Mouse (Mus musculus) large intestine, adult 2 months (tissue): ENCODE measurements around the gene Icam4. TPM values are rescaled to one million over a fixed set of nuclear protein-coding genes. Genes with fewer than 3 reads are reported as not detected.
"Not testable (repeated sequence)": the region's sequence is repeated elsewhere in the genome, so short reads cannot be mapped to it uniquely, and the experiment has no call there.

Experiments used
- DNase-seq: peaks from one replicate; pipeline ENCODE4 v3.0.0-alpha.2; 2012; ENCODE audit warnings: low read depth, low spot score
- WGBS: fragments of 180-500 bp; shearing (Covaris S2); methylation state at CpG from one replicate; pipeline ENCODE4 v1.1.7; 2018; 5-methylcytosine and 5-hydroxymethylcytosine counted together
- polyA plus RNA-seq: library from polyadenylated mRNA; depleted of rRNA; stranded (reverse); fragments of >200 nt; gene quantifications from 2 replicates; pipeline ENCODE4 v1.2.3, GENCODE M21; 2012; rRNA removed

Gene Icam4
- polyA plus RNA-seq, result 0.19 and 0.38 TPM in 2 replicates

DNA sequence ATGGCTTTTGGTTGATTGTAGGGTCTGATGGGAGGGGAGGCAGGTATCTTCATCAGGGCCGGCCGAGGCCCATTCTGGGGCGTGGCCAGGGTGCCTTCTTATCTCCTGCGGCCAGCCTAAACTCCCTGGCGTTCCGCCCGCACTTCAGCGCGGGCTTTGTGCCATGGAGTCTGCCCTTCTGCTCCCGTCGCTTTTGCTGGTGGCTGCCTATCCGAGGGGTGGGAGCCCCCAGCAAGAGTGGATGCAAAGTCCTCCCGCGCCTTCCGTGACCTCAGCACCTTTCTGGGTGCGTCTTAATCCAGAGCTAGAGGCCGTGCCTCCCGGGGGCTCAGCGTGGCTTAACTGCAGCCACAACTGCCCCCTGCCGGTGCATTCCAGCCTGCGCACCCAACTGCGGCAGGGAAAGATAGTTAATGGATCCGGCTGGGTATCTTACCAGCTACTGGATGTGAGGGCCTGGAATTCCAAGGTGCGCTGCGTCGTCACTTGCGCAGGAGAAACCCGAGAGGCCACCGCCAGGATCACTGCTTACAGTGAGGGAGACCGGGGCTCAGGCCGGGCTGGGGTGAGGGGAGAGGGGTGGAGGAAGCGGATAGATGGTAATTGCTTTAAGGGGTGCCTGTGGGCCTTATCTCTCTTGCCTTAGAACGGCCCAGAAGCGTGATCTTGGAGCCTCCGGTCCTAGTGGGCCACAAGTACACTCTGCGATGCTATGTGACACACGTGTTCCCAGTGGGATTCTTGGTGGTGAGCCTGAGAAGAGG lies at the start of gene Icam4:
Gene Icam4 (plus strand): TSS at position 83 of the 764 bp plus-strand sequence.
- 2% methylated on average over 37 of the region's 37 CpGs for WGBS
- DNase-seq, result peak; percentile 32

DNA sequence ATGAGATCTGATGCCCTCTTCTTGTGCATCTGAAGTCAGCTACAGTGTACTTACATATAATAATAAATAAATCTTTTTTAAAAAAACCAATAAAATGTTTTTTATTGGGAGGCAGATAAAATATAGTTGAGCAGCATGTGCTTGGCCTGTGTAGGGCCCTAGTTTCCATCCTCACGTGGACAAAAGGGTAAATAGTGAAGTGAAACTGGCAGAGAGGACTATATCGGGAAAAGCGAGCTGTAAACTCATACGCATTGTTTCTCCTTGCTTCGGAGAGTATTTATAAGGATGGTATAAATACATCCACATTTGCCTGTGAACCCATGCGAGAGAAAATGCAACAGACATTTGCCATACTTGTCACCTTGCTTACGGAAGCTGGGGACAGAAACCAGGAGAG lies 49.4 kb upstream of the Icam4 start:
- 77% methylated on average over 7 of the region's 7 CpGs for WGBS
- no peak for DNase-seq

DNA sequence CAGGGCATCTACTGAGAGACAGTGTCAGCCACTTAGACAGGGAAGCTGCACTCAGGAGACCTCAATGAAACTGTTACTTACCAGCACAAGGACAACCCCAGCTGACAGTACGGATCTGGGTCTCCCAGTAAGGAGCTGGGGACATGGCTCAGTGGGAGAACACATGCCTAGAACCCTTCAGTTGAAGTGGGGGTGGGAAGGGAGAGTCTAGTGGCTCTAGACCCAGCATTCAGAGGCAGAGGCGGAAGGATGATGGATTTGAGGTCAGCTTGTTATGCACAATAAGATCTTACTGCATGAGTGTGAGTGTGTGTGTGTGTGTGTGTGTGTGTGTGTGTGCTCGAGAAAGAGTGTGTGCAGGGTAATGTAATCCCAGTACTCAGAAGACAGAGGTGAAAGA lies 47.0 kb upstream of the Icam4 start:
- no peak for DNase-seq
- WGBS, result 83% methylated on average over 3 of the region's 3 CpGs

DNA sequence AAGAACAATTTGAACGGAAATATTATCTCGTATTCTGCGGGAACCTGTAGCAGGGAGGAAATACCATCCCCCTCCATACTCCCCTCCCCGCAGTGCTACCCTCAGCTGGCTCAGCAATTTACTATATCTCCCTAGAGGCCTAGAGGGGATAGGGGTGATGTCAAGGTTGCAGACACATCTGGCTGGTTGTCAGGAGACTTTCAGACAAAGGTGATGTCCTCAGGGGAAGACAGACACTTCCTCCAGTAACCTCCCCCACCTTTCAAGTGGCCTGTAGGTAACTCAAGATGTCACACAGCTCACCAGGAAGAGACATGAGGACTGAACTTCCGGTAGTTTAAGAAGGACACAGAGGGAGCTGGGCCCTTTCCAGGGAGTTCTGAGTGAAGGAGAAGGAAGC lies 46.0 kb upstream of the Icam4 start:
- 47% methylated on average over 5 of the region's 5 CpGs for WGBS
- no peak for DNase-seq

DNA sequence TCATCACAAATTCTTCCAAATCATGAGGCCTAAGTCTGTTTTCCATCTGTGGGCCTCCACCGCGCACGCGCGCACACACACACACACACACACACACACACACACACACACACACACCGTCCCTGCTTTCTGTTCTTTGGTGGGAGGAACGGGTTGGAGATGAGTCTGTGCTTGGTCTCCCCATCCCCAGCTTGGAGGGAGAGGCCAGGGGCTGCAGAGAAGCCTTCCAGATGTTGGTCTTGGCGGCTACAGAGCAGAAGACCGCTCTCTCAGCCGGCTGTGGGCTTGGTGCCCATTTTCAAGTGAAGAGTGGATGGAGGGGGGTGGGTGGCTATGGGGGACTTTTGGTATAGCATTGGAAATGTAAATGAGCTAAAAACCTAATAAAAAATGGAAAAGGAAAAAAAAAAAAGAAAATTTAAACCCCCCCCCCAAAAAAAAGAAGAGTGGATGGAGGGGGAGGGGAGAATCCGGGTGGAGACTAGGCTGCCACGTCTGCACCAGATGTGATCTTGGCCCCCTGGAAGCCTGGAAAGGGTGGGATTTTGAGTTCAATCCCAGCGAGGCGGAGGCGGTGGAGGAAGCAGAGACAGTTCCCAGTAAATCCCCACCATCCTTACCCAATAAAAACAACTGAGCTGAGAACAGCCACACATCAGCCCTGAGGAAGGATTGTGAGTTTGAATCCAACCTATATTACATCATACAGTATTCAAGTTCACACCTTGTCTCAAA lies 42.1 kb upstream of the Icam4 start:
- no peak for DNase-seq
- WGBS, result 67% methylated on average over 15 of the region's 15 CpGs

DNA sequence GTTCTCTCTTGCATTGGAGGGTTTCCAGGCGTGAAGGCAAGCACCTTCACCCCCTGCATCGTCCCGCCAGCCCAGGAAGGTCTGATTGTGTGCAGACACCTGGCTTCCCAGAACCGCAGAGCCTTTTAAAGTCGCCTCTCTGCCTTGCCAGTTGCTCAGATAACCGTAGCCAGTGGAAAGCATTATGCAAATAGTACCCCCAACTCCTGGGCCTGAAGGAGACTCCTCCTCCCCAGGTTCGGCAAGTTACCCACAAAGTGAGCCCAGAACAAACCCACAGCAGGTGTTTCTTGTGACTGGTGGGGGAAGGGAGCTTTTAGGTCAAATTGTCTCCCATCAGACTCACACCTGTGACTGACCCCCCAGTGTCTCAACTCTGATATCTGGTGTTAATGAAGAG lies 41.2 kb upstream of the Icam4 start:
- no peak for DNase-seq
- WGBS, result 35% methylated on average over 7 of the region's 7 CpGs

DNA sequence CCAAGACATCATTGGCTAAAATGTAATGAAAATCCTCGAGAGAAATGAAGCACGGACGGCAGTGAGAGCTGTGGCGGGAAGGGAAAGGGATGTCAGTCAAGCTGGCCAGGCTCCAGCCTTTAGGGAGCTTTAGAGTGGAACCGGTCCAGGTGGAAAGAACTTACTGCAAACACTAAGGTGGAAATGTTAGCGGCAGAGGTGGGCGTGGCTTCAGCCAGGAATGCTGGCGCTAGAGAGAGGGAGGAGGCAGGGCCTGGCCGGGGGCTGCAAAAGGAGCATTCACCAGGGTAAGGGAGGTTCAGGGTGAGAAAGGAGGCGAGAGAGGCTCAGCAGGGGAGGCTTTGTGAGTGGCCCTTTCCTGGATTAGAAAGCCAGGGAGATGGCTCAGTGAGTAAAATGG lies 38.3 kb upstream of the Icam4 start:
- DNase-seq, result no peak

DNA sequence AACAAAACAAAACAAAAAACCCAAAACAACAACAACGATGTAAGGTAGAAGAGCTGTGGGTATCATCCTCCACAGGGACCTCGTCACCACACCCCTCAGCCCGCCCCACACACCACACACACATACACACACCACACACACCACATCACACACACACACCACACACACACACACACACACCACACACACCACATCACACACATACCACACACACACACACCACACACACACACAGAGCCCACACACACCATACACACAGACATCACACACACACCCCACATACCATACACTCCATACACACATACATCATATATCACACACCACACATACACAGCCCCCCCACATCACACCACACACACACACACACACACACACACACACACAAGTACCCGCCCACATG lies 37.6 kb upstream of the Icam4 start:
- no peak for DNase-seq
- WGBS, result 89% methylated on average over 4 of the region's 4 CpGs

More for the DNA sequence above, 38.3 kb upstream of the Icam4 start:
- 13% methylated on average over 10 of the region's 10 CpGs for WGBS

DNA sequence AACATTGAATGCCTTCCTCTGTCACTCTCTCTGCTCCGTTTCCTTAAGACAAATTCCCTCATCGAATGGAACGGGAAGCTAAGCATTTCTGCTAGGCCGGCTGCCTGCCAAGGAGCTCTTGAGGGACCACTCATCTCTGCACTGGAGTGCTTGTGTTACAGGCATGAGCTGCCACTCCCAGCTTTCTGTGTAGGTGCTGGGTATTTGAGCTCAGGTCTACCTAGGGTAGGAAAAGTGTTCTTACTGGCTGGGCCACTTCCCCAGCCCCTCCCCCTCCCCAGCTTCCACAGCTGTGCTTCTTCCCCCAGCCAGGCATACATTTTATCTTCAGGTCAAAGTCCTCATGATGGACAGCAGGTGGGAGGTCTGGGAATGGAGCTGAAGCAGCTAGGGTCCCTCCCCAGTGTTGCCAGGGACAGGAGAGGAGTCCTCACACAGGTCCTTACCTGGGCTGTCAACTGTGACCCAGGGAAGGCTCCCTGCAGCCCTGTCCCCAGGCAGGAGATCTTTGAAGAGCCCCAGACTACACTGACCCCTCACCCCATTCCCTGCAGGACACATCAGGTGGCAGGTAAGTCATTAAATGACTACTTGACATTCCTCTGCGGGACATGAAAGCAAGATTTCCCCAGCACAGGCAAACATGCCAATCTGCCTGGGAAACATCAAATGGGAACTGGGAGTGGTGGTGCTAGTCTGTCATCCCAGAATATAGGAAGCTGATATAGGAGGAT lies 35.8 kb upstream of the Icam4 start:
- DNase-seq, result no peak

DNA sequence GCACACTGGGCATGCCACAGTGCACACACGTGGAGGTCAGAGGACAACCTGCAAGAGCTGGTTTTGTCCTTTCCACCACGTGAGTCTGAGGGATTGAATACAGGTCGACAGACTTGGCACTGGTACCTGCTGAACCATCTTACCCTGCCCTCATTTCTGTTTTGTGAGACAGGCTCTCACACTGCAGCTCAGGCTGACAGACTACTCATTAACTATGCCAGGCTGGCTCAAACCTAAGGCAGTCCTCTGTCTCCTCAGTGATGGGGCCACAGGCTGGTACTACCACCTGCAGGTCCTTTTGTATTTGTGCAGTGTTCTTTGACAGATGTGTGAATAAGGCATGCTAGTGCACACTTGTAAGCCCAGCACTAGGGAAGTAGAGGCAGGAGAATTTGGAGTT lies 34.1 kb upstream of the Icam4 start:
- WGBS, result 78% methylated on average over 3 of the region's 3 CpGs
- DNase-seq, result no peak

More for the DNA sequence above, 35.8 kb upstream of the Icam4 start:
- WGBS, result 47% methylated on average over 5 of the region's 5 CpGs

DNA sequence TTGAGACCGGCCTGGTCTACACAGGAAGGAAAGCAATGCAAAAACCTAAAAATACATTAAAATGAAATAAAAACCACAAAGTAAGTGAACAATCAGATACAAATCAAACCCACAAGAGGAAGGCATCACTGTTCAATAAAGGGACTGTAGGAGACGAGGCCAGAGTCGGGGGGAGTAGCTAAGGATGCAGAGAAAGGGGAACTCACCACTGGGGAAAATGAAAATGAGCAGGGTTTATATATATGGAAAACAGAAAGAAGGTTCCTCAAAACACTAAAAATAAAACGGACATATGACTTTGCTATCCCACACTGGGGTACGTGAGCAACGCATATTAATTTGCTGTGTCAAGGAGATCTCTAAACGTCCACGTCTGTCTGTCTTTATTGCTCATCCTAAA lies 32.1 kb upstream of the Icam4 start:
- no peak for DNase-seq
- 86% methylated on average over 8 of the region's 8 CpGs for WGBS

DNA sequence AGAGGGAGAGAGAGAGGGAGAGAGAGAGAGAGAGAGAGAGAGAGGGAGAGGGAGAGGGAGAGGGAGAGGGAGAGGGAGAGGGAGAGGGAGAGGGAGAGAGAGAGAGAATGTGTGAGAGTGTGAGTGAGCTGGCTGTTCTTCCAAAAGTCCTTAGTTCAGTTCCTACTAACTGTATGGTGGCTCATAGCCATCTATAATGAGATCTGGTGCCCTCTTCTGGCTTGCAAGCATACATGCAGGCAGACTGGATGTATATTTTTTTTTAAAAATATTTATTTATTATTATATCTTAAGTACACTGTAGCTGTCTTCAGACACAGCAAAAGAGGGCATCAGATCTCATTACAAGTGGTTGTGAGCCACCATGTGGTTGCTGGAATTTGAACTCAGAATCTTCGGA lies 30.8 kb upstream of the Icam4 start:
- 73% methylated on average over 1 of the region's 1 CpGs for WGBS
- not testable (repeated sequence) for DNase-seq

DNA sequence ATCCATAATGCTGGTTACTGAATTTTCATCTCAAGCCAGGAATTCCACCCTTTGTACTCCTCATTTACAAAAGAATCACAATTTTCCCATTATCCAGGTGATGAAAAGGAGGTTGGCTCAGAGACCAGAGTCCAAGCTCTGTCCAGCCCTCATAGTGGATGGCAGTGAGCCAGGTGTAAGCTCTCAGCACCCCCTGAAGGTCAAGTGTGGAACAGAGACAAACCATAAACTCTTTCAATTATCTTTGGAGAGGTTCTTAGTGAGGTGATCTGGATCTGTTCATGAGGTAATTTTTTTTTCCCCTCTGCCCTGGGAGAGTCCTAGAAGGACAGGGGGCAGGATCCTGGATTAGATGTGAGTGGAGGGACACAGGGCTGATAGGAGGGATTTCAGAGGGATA lies 28.4 kb upstream of the Icam4 start:
- DNase-seq, result no peak

DNA sequence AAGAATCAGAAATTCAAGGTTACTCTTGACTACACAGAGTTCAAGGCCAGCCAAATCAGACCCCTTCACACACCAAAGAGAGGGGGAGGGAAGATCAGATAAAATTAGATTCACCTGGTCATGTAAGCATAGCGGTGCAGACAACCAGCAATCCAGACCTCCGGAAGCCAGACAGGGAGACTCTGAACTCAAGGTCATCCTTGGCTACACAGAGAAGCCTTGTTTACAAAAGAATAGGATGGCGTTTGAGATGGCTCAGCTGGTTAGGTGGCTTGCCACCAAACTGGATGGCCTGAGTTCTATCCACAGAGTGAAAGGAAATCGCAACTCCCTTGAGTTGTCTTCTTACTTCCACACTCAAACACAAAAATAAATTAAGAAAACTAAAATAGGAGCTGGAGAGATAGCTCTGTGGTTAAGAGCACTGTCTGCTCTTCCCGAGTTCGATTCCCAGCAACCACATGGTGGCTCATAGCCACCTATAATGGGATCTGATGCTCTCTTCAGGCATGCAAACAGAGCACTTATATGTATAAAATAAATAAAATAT lies 27.4 kb upstream of the Icam4 start:
- no peak for DNase-seq
- WGBS, result 44% methylated on average over 6 of the region's 6 CpGs

DNA sequence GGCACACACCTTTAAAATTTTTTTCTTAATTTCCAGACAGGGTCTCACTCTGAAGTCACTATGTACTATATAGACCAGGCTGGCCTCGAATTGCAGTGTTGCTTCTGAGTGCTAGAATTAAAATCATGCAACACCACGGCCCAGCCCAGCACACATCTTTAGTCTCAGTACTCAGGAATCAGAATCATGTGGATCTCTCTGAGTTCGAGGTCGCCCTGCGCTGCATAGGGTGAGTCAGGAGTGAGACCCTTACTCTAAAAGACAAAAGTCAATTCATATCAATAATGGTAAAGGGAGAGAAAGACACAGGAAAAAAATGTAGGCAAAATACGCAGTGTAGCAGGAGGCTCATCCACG lies 26.9 kb upstream of the Icam4 start:
- no peak for DNase-seq
- 10% methylated on average over 7 of the region's 7 CpGs for WGBS

DNA sequence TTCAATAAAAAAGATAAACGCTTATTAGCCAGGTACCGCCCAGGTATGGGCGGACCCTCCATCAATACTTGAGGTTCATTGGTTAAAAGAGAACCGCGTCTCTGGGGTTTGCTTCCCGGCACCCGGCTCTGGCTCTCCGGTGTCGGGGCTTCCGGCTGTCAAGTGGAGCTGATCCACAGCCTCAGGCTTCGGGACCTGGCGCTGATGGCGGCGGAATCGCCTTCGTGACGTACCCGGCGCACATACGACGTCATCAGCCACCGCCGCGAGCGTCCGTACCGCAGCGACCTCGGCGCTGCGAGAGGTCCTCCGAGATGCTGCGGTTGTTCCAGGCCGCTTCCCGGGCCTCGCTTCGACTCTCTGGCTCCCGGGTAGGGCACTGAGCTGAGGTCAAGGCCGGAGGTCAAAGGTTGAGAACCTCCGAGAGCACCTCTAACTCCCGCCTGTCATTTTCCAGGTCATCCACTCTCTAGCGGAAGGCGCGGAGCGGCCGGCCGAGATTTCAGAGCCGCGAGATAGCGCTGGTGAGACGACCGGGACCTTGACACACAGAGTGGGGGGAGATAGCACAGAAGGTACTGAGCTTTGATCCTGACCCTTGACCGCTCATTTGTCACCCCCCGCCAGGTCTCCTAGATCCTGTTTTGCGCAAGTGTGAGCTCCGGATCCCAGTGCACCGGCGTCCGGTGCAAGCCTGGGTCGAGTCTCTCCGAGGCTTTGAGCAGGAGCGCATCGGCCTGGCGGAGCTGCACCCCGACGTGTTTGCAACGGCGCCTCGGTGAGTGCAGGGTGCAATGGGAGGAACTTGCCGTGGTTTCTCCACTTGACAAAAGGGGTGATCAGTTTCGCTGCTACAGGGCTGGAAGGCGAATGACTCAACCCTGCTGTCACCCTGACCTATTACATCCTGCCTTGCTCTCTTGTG lies 26.3 kb upstream of the Icam4 start, which contains the start of gene Mrpl4:
Gene Mrpl4 (plus strand): TSS at position 112 of the 925 bp plus-strand sequence.
- under 1% methylated on average over 72 of the region's 72 CpGs for WGBS
- peak; percentile 44 for DNase-seq

DNA sequence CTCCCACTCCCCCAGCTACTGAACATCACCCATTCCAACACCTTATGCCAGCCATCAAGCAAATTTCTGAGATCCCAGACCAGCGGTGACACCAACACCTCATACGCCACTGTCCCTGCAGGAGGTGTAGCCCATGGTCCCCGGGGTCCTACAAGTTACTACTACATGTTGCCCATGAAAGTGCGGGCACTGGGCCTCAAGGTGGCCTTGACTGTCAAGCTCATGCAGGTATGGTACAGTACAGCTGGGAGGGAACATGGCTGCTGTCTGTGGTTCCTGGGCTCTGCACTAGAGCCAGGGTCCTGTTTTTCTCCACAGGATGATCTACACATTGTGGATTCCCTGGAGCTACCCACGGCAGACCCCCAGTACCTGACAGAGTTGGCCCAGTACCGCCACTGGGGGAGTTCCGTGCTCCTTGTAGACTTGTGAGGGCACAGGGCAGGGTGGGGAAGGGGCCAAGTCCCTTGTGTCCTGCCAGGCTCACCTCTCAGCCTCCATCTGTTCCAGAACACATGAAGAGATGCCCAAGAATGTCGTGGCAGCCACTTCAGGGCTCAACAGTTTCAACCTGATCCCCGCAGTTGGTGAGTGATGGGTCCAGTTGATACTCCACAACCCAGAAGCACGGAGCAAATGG lies 21.7 kb upstream of the Icam4 start:
- DNase-seq, result no peak
- 95% methylated on average over 10 of the region's 10 CpGs for whole genome bisulfite sequencing

DNA sequence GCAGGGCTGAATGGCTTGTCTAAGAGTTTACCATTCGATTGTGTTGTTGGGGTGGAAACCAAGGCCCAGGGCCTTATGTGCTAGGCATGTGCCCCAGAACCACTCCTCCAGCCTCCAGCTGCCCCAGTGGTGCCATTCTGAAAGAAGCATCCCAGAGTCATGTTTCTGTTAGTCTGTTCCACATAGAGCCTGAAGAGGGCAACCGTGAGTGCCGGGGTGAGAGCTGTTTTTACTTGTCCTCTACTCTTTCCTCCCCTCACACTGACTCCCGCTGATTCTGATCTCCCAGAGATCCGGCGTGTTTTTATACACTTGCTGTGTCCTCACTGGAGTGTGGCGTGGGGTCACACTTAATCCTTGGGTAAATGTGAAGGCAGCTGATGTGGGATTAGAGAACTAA lies 21.2 kb upstream of the Icam4 start:
- WGBS, result 82% methylated on average over 7 of the region's 7 CpGs
- DNase-seq, result no peak

DNA sequence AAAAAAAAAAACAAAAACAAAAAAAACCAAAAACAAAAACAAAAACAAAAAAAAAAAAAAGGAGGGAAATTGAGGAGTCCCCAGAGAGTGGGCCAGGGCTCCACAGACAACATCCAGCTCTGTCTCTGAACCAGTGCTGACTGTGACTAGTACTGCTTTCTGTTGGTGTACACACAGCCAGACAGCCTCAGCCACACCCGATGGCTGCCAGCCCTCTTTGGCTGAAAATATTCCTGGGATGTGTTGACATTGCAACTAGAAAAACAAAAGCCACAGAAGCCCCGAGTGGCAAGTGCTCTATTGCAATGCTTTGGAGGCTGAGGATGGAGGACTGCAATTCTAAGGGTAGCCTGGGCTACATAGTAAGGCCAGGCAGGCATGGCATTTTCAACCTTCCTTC lies 18.8 kb upstream of the Icam4 start:
- no peak for DNase-seq
- 12% methylated on average over 2 of the region's 2 CpGs for WGBS
